Mouse (Mus musculus) erythroblast, embryonic 14.5 days (primary cell): Measurements from ENCODE around the gene Med25.

Source experiments
- GATA1 ChIP-seq: IDR thresholded peaks from 2 replicates; pipeline ENCODE4 v1.6.1; 2012; ENCODE audit warnings: low read length, inconsistent platforms, mixed read lengths
- TAL1 ChIP-seq: IDR thresholded peaks from 3 replicates; pipeline ENCODE4 v1.6.1; 2012; ENCODE audit warnings: low read length, inconsistent platforms, mixed read lengths

GRCm38 (mm10) chr7:44916191-44916590 lies 23.7 kb upstream of the Med25 start:
- no peak for TF ChIP-seq GATA1
- no peak for TF ChIP-seq TAL1
